Mouse (Mus musculus) neural tube, embryonic 12.5 days (tissue): ENCODE data around the gene Myo1c. TPM values are rescaled to one million over a fixed set of nuclear protein-coding genes. Genes with fewer than 3 reads are reported as not detected.
A peak's percentile ranks its signal among the peaks of the same experiment; 100 is the strongest.

Experiments used
- ATAC-seq: fragments of 200-750 bp; cut with Nextera tagmentation; 2 replicates; pipeline ENCODE4 v1.8.0; 2017; ENCODE audit warnings: low read depth, mild to moderate bottlenecking, moderate TSS enrichment, moderate library complexity; ENCODE audit not compliant: low FRiP score
- H3K27ac ChIP-seq: fragments of 300-500 bp; sonication (generic); 2 replicates; pipeline ENCODE4 v1.5.1; 2016
- H3K27me3 ChIP-seq: fragments of 300-500 bp; sonication (generic); replicated peaks from 2 replicates; pipeline ENCODE4 v1.6.1; 2016; ENCODE audit warnings: mild to moderate bottlenecking
- H3K36me3 ChIP-seq: fragments of 300-500 bp; sonication (generic); 2 replicates; pipeline ENCODE4 v1.6.1; 2016; ENCODE audit warnings: mild to moderate bottlenecking
- H3K4me1 ChIP-seq: fragments of 300-500 bp; sonication (generic); 2 replicates; pipeline ENCODE4 v1.6.1; 2016
- H3K4me2 ChIP-seq: fragments of 300-500 bp; sonication (generic); replicated peaks from 2 replicates; pipeline ENCODE4 v1.6.1; 2016; ENCODE audit warnings: mild to moderate bottlenecking
- H3K4me3 ChIP-seq: fragments of 300-500 bp; sonication (generic); 2 replicates; pipeline ENCODE4 v1.5.1; 2016
- H3K9ac ChIP-seq: fragments of 300-500 bp; sonication (generic); 2 replicates; pipeline ENCODE4 v1.6.1; 2016; ENCODE audit warnings: mild to moderate bottlenecking
- H3K9me3 ChIP-seq: fragments of 300-500 bp; sonication (generic); 2 replicates; pipeline ENCODE4 v1.6.1; 2016; ENCODE audit warnings: mild to moderate bottlenecking
- whole genome bisulfite sequencing: fragments of 180-500 bp; shearing (Covaris S2); methylation state at CpG from one replicate; pipeline ENCODE4 v1.1.7; 2016; 5-methylcytosine and 5-hydroxymethylcytosine counted together
- polyA plus RNA-seq: library from polyadenylated mRNA; unstranded; fragments of >200 nt; fragmentation: Nextera tagmentation; extraction: Ambion mirVana; gene quantifications from 2 replicates; pipeline ENCODE4 v1.2.1, GENCODE M21; 2016

The Myo1c gene
- polyA plus RNA-seq, 1 experiment from 2014 or later = 16.8 TPM

DNA sequence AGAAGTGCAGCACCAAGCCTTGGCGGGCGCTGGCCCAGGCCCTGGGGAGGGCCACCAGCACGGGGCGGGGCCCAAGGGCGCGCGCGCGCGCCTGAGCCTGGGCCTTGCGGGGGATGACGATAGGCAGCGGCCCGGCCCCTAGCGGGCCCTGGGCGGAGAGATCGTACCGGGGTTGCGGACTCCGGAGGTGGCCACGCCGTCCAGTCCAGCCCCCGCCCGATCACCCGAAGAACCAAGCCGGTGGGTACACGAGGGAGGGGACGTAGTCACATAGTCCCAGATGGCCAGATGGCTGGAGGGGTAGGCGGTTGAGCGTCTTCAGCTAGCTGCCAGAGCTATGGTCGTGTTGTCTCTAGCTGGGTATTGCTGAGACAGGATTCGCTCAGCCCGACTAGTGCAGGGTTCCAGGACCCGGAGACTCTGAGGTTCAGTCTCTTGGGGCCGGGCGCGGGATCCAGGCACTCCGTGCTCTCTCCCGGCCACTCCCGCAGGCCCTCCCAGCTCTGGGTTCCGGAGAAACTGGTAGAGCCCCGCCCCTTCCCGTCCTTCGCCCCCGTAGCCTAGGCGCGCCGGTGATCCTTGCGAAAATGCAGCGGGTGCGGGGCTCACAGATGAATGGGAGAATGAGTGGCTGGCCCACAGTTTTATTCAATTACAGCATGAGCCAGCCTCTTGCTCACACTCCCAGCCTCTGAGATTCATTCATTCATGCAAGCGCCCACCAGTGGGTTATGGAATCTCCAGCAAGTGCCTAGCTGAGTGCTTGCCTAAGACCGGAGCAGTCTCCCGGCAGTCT, 1.3 kb downstream of the Myo1c start:
- peak; percentile 51 for ATAC-seq
- H3K9ac ChIP-seq = peak overlapping the region; percentile 75
- H3K4me1 ChIP-seq = peaks cover 34% of the 10 kb centered on the region
- no peaks in the 10 kb centered on the region for H3K9me3 ChIP-seq
- peaks cover 29% of the 10 kb centered on the region for H3K27me3 ChIP-seq
- peak overlapping the region; percentile 56 for H3K4me3 ChIP-seq
- 0 out of 2 replicates have a peak overlapping the region, but pooled peaks have one; percentile 10 for H3K27ac ChIP-seq
- no peaks in the 10 kb centered on the region for H3K36me3 ChIP-seq
- under 1% methylated on average over 54 of the region's 54 CpGs for WGBS
- H3K4me2 ChIP-seq = peak overlapping the region; percentile 88

- Histone ChIP-seq H3K4me2 (peak overlapping the region; percentile 88), H3K27ac (no peak overlapping the region), H3K27me3 (peaks cover 37% of the 10 kb centered on the region), H3K9me3 (no peaks in the 10 kb centered on the region), H3K4me3 (peak overlapping the region; percentile 56), H3K9ac (peak overlapping the region; percentile 75; the same call in 1 of the 2 replicates), H3K4me1 (peaks cover 36% of the 10 kb centered on the region), H3K36me3 (no peaks in the 10 kb centered on the region)
- ATAC-seq = no peak
- WGBS = 18% methylated on average over 20 of the region's 20 CpGs
Observed at GRCm38 (mm10) chr11:75652222-75652941, 2.1 kb downstream of the Myo1c start.

GRCm38 (mm10) chr11:75652942-75653684, 2.8 kb downstream of the Myo1c start:
- Histone ChIP-seq H3K4me2 (peak overlapping the region; percentile 95), H3K27me3 (peaks cover 37% of the 10 kb centered on the region), H3K9ac (no peak overlapping the region), H3K9me3 (no peaks in the 10 kb centered on the region), H3K36me3 (no peaks in the 10 kb centered on the region), H3K27ac (no peak overlapping the region), H3K4me1 (peaks cover 36% of the 10 kb centered on the region), H3K4me3 (no peak overlapping the region)
- WGBS = 28% methylated on average over 14 of the region's 14 CpGs
- no peak for ATAC-seq

- no peaks in the 10 kb centered on the region for H3K36me3 ChIP-seq
- H3K27me3 ChIP-seq = peaks cover 37% of the 10 kb centered on the region
- 1% methylated on average over 42 of the region's 45 CpGs for WGBS
- H3K4me3 ChIP-seq = peak overlapping the region; percentile 52
- H3K4me2 ChIP-seq = peak overlapping the region; percentile 95
- peak overlapping the region; percentile 56 for H3K9ac ChIP-seq
- no peaks in the 10 kb centered on the region for H3K9me3 ChIP-seq
- H3K4me1 ChIP-seq = peaks cover 36% of the 10 kb centered on the region
- no peak overlapping the region for H3K27ac ChIP-seq
- ATAC-seq = peak; percentile 45
Observed at GRCm38 (mm10) chr11:75653781-75654470, 3.6 kb downstream of the Myo1c start.

GRCm38 (mm10) chr11:75654471-75655390, 4.4 kb downstream of the Myo1c start:
- Histone ChIP-seq H3K4me2 (peak overlapping the region; percentile 95), H3K4me1 (peaks cover 36% of the 10 kb centered on the region), H3K27ac (no peak overlapping the region), H3K9ac (peak overlapping the region; percentile 56), H3K36me3 (peaks cover 2% of the 10 kb centered on the region; the same call in 1 of the 2 replicates), H3K27me3 (peaks cover 37% of the 10 kb centered on the region), H3K9me3 (no peaks in the 10 kb centered on the region), H3K4me3 (peak overlapping the region; percentile 52)
- peak; percentile 14; the same call in 1 of the 2 replicates for ATAC-seq
- 39% methylated on average over 25 of the region's 25 CpGs for WGBS

DNA sequence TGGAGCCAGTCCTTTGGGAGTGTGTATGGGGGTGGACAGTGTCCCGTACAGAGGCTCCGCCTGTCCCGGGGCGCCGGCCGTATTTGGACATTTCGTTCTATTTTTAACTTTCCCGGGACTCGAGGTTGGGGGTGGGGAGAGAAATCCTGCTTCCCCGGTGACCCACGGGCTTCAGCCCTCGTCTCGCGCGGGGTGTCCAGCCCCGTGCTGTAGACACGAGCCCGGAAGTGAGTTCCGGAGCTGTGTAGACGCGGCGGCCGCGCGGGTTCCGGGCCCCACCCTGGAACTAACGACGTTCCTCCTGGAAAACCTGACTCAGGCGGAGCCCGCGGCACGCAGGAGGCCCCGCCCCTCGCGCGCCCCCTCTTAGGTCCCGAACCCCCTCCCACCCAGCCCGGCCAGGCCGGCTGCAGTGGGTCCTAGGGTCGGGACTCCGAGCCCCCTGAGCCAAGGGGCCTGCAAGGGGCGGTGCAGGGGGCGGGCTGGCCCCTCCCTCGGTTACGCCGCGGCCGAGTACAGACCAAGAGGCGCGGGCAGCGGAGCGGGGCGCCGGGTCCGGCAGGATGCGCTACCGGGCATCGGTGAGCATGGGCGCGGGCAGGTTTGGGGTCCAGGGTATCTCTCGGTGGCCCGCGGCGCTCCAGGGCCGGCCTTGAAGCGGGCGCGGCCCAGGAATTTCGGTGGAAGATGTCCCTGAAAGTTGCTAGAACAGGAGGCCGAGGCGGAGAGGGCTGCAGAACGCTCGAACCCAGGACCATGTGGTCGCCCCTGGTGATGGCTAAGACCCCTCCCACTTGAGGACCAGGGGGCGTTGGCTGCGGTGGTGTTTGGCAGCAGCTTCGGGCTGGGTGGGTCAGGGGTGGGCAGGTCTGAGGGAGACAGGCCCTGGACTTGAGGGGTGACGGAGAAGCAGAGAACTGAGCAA, 5.6 kb downstream of the Myo1c start:
- peaks cover 9% of the 10 kb centered on the region; the same call in 1 of the 2 replicates for H3K36me3 ChIP-seq
- peak overlapping the region; percentile 95 for H3K4me2 ChIP-seq
- peak overlapping the region; percentile 50 for H3K4me3 ChIP-seq
- peak overlapping the region; percentile 73 for H3K9ac ChIP-seq
- no peak for ATAC-seq
- H3K9me3 ChIP-seq = no peaks in the 10 kb centered on the region
- no peak overlapping the region for H3K27ac ChIP-seq
- WGBS = 2% methylated on average over 78 of the region's 78 CpGs
- peaks cover 36% of the 10 kb centered on the region for H3K4me1 ChIP-seq
- H3K27me3 ChIP-seq = peaks cover 37% of the 10 kb centered on the region

GRCm38 (mm10) chr11:75656621-75657590, 6.6 kb downstream of the Myo1c start:
- 60% methylated on average over 19 of the region's 20 CpGs for WGBS
- no peak overlapping the region for H3K9ac ChIP-seq
- H3K9me3 ChIP-seq = no peaks in the 10 kb centered on the region
- peak overlapping the region; percentile 50 for H3K4me3 ChIP-seq
- H3K36me3 ChIP-seq = peaks cover 14% of the 10 kb centered on the region; the same call in 1 of the 2 replicates
- peaks cover 28% of the 10 kb centered on the region for H3K4me1 ChIP-seq
- no peak overlapping the region for H3K27ac ChIP-seq
- no peak for ATAC-seq
- H3K27me3 ChIP-seq = peaks cover 37% of the 10 kb centered on the region
- H3K4me2 ChIP-seq = peak overlapping the region; percentile 95

- H3K4me2 ChIP-seq = no peak overlapping the region
- no peak overlapping the region for H3K4me3 ChIP-seq
- H3K9me3 ChIP-seq = no peaks in the 10 kb centered on the region
- peaks cover 32% of the 10 kb centered on the region for H3K27me3 ChIP-seq
- ATAC-seq = no peak
- H3K27ac ChIP-seq = no peak overlapping the region
- H3K4me1 ChIP-seq = peaks cover 22% of the 10 kb centered on the region
- H3K36me3 ChIP-seq = peaks cover 21% of the 10 kb centered on the region
- no peak overlapping the region for H3K9ac ChIP-seq
Observed at GRCm38 (mm10) chr11:75657841-75658240, 7.5 kb downstream of the Myo1c start.

- ATAC-seq = no peak
- H3K36me3 ChIP-seq = peaks cover 21% of the 10 kb centered on the region
- H3K27me3 ChIP-seq = peaks cover 28% of the 10 kb centered on the region
- 90% methylated on average over 13 of the region's 13 CpGs for WGBS
- no peaks in the 10 kb centered on the region for H3K9me3 ChIP-seq
- no peak overlapping the region for H3K4me2 ChIP-seq
- H3K9ac ChIP-seq = no peak overlapping the region
- no peak overlapping the region for H3K27ac ChIP-seq
- H3K4me1 ChIP-seq = peaks cover 22% of the 10 kb centered on the region
- no peak overlapping the region for H3K4me3 ChIP-seq
Observed at GRCm38 (mm10) chr11:75658311-75658710, 8.0 kb downstream of the Myo1c start.
